Mouse (Mus musculus): ENCODE data around the gene Ampd3. TPM values are rescaled to one million over a fixed set of nuclear protein-coding genes. Genes with fewer than 3 reads are reported as not detected.

Ampd3 gene
- polyA plus RNA-seq, 1 experiment from 2014 or later = 8.8 TPM

GRCm38 (mm10) chr7:110762605-110763180, 5.3 kb upstream of the Ampd3 start:
- Histone ChIP-seq H3K27me3 (ENCODE audit: insufficient read depth, low read length) (no peaks in the 10 kb centered on the region), H3K27ac (ENCODE audit: low read length) (no peak overlapping the region), H3K4me2 (replicated peaks; ENCODE audit: low read depth, low read length) (no peak overlapping the region), H3K4me3 (ENCODE audit: low read length) (no peak overlapping the region), H3K4me1 (ENCODE audit: insufficient read depth, low read length) (0 out of 2 replicates have a peak, but pooled peaks cover under 1% of the 10 kb centered on the region), H3K9ac (replicated peaks; ENCODE audit: low read length) (no peak overlapping the region), H3K36me3 (ENCODE audit: insufficient read depth, low read length) (no peaks in the 10 kb centered on the region), H3K9me3 (ENCODE audit: low read length) (no peaks in the 10 kb centered on the region)
- no peak for ATAC-seq (ENCODE audit: low FRiP score, low TSS enrichment)
- WGBS = 82% methylated on average over 5 of the region's 5 CpGs

- Histone ChIP-seq H3K9ac (replicated peaks; ENCODE audit: low read length) (peak overlapping the region; percentile 82), H3K27ac (ENCODE audit: low read length) (peak overlapping the region; percentile 40), H3K9me3 (ENCODE audit: low read length) (no peaks in the 10 kb centered on the region), H3K27me3 (ENCODE audit: insufficient read depth, low read length) (no peaks in the 10 kb centered on the region), H3K4me2 (replicated peaks; ENCODE audit: low read depth, low read length) (peak overlapping the region; percentile 97), H3K4me3 (ENCODE audit: low read length) (peak overlapping the region; percentile 60), H3K36me3 (ENCODE audit: insufficient read depth, low read length) (no peaks in the 10 kb centered on the region), H3K4me1 (ENCODE audit: insufficient read depth, low read length) (peaks cover 19% of the 10 kb centered on the region)
- WGBS = under 1% methylated on average over 61 of the region's 61 CpGs
- ATAC-seq (ENCODE audit: low FRiP score, low TSS enrichment) = peak; percentile 68
Observed at GRCm38 (mm10) chr7:110768451-110769064, 552 bp downstream of the Ampd3 start.

GRCm38 (mm10) chr7:110769094-110769493, 1.1 kb downstream of the Ampd3 start:
- H3K27me3 ChIP-seq (ENCODE audit: insufficient read depth, low read length) = no peaks in the 10 kb centered on the region
- peak overlapping the region; percentile 97 for H3K4me2 ChIP-seq (replicated peaks; ENCODE audit: low read depth, low read length)
- peak overlapping the region; percentile 60 for H3K4me3 ChIP-seq (ENCODE audit: low read length)
- H3K9me3 ChIP-seq (ENCODE audit: low read length) = no peaks in the 10 kb centered on the region
- H3K9ac ChIP-seq (replicated peaks; ENCODE audit: low read length) = peak overlapping the region; percentile 82
- peak overlapping the region; percentile 40 for H3K27ac ChIP-seq (ENCODE audit: low read length)
- WGBS = 38% methylated on average over 4 of the region's 4 CpGs
- no peaks in the 10 kb centered on the region for H3K36me3 ChIP-seq (ENCODE audit: insufficient read depth, low read length)
- ATAC-seq (ENCODE audit: low FRiP score, low TSS enrichment) = no peak
- peaks cover 24% of the 10 kb centered on the region for H3K4me1 ChIP-seq (ENCODE audit: insufficient read depth, low read length)

- no peak overlapping the region for H3K4me3 ChIP-seq (ENCODE audit: low read length)
- no peak overlapping the region for H3K4me2 ChIP-seq (replicated peaks; ENCODE audit: low read depth, low read length)
- peaks cover 27% of the 10 kb centered on the region for H3K4me1 ChIP-seq (ENCODE audit: insufficient read depth, low read length)
- no peaks in the 10 kb centered on the region for H3K9me3 ChIP-seq (ENCODE audit: low read length)
- no peak for ATAC-seq (ENCODE audit: low FRiP score, low TSS enrichment)
- no peaks in the 10 kb centered on the region for H3K36me3 ChIP-seq (ENCODE audit: insufficient read depth, low read length)
- H3K27me3 ChIP-seq (ENCODE audit: insufficient read depth, low read length) = no peaks in the 10 kb centered on the region
- WGBS = 83% methylated on average over 4 of the region's 4 CpGs
- H3K27ac ChIP-seq (ENCODE audit: low read length) = no peak overlapping the region
- no peak overlapping the region for H3K9ac ChIP-seq (replicated peaks; ENCODE audit: low read length)
Observed at GRCm38 (mm10) chr7:110770949-110771348, 2.9 kb downstream of the Ampd3 start.

GRCm38 (mm10) chr7:110772343-110772742, 4.3 kb downstream of the Ampd3 start:
- Histone ChIP-seq H3K4me2 (replicated peaks; ENCODE audit: low read depth, low read length) (no peak overlapping the region), H3K36me3 (ENCODE audit: insufficient read depth, low read length) (no peaks in the 10 kb centered on the region), H3K27ac (ENCODE audit: low read length) (peak overlapping the region; percentile 79; the same call in 1 of the 2 replicates), H3K9me3 (ENCODE audit: low read length) (no peaks in the 10 kb centered on the region), H3K27me3 (ENCODE audit: insufficient read depth, low read length) (no peaks in the 10 kb centered on the region), H3K4me1 (ENCODE audit: insufficient read depth, low read length) (peaks cover 27% of the 10 kb centered on the region), H3K4me3 (ENCODE audit: low read length) (no peak overlapping the region), H3K9ac (replicated peaks; ENCODE audit: low read length) (no peak overlapping the region)
- WGBS = 74% methylated on average over 3 of the region's 3 CpGs
- no peak for ATAC-seq (ENCODE audit: low FRiP score, low TSS enrichment)

- Histone ChIP-seq H3K36me3 (ENCODE audit: insufficient read depth, low read length) (no peaks in the 10 kb centered on the region), H3K4me2 (replicated peaks; ENCODE audit: low read depth, low read length) (peak overlapping the region; percentile 28), H3K4me3 (ENCODE audit: low read length) (0 out of 2 replicates have a peak overlapping the region, but pooled peaks have one; percentile 12), H3K9ac (replicated peaks; ENCODE audit: low read length) (peak overlapping the region; percentile 42), H3K27me3 (ENCODE audit: insufficient read depth, low read length) (no peaks in the 10 kb centered on the region), H3K27ac (ENCODE audit: low read length) (peak overlapping the region; percentile 79), H3K9me3 (ENCODE audit: low read length) (no peaks in the 10 kb centered on the region), H3K4me1 (ENCODE audit: insufficient read depth, low read length) (peaks cover 23% of the 10 kb centered on the region)
- 34% methylated on average over 14 of the region's 14 CpGs for WGBS
- ATAC-seq (ENCODE audit: low FRiP score, low TSS enrichment) = 0 out of 2 replicates have a peak, but pooled peaks have one; percentile 63
Observed at GRCm38 (mm10) chr7:110773204-110774002, 5.4 kb downstream of the Ampd3 start.

- Histone ChIP-seq H3K4me2 (replicated peaks; ENCODE audit: low read depth, low read length) (peak overlapping the region; percentile 28), H3K4me1 (ENCODE audit: insufficient read depth, low read length) (peaks cover 18% of the 10 kb centered on the region), H3K4me3 (ENCODE audit: low read length) (0 out of 2 replicates have a peak overlapping the region, but pooled peaks have one; percentile 12), H3K9ac (replicated peaks; ENCODE audit: low read length) (peak overlapping the region; percentile 42), H3K27me3 (ENCODE audit: insufficient read depth, low read length) (no peaks in the 10 kb centered on the region), H3K27ac (ENCODE audit: low read length) (peak overlapping the region; percentile 79), H3K9me3 (ENCODE audit: low read length) (no peaks in the 10 kb centered on the region), H3K36me3 (ENCODE audit: insufficient read depth, low read length) (no peaks in the 10 kb centered on the region)
- 81% methylated on average over 1 of the region's 1 CpGs for WGBS
- ATAC-seq (ENCODE audit: low FRiP score, low TSS enrichment) = no peak
Observed at GRCm38 (mm10) chr7:110774077-110774476, 6.1 kb downstream of the Ampd3 start.

- H3K27me3 ChIP-seq (ENCODE audit: insufficient read depth, low read length) = no peaks in the 10 kb centered on the region
- peaks cover 15% of the 10 kb centered on the region for H3K4me1 ChIP-seq (ENCODE audit: insufficient read depth, low read length)
- H3K27ac ChIP-seq (ENCODE audit: low read length) = no peak overlapping the region
- H3K9ac ChIP-seq (replicated peaks; ENCODE audit: low read length) = no peak overlapping the region
- no peak overlapping the region for H3K4me3 ChIP-seq (ENCODE audit: low read length)
- no peaks in the 10 kb centered on the region for H3K36me3 ChIP-seq (ENCODE audit: insufficient read depth, low read length)
- 86% methylated on average over 8 of the region's 8 CpGs for WGBS
- no peaks in the 10 kb centered on the region for H3K9me3 ChIP-seq (ENCODE audit: low read length)
- no peak for ATAC-seq (ENCODE audit: low FRiP score, low TSS enrichment)
- H3K4me2 ChIP-seq (replicated peaks; ENCODE audit: low read depth, low read length) = no peak overlapping the region
Observed at GRCm38 (mm10) chr7:110774674-110775073, 6.7 kb downstream of the Ampd3 start.

GRCm38 (mm10) chr7:110777146-110778001, 9.4 kb downstream of the Ampd3 start:
- Histone ChIP-seq H3K9me3 (ENCODE audit: low read length) (no peaks in the 10 kb centered on the region), H3K27ac (ENCODE audit: low read length) (no peak overlapping the region), H3K4me1 (ENCODE audit: insufficient read depth, low read length) (peaks cover 35% of the 10 kb centered on the region), H3K36me3 (ENCODE audit: insufficient read depth, low read length) (no peaks in the 10 kb centered on the region), H3K9ac (replicated peaks; ENCODE audit: low read length) (no peak overlapping the region), H3K4me3 (ENCODE audit: low read length) (no peak overlapping the region), H3K27me3 (ENCODE audit: insufficient read depth, low read length) (no peaks in the 10 kb centered on the region), H3K4me2 (replicated peaks; ENCODE audit: low read depth, low read length) (no peak overlapping the region)
- ATAC-seq (ENCODE audit: low FRiP score, low TSS enrichment) = no peak
- 79% methylated on average over 18 of the region's 18 CpGs for WGBS
